Mouse (Mus musculus) adrenal gland, postnatal 25 days (tissue): ENCODE data around the gene Gm20903. TPM values are rescaled to one million over a fixed set of nuclear protein-coding genes. Genes with fewer than 3 reads are reported as not detected.
"Not testable (repeated sequence)": the region's sequence is repeated elsewhere in the genome, so short reads cannot be mapped to it uniquely, and the experiment has no call there.

ENCODE experiments used
- DNase-seq: peaks from one replicate; pipeline ENCODE4 v3.0.0; 2021; ENCODE audit warnings: mixed read lengths
- long read RNA-seq: library from polyadenylated mRNA; stranded (forward); transcript quantifications from one replicate; pipeline ENCODE4 v2.0.0, GENCODE M21; 2021
- total RNA-seq: library from RNA; stranded (reverse); gene quantifications from 2 replicates; pipeline ENCODE4 v1.2.3, GENCODE M21; 2021

Gene Gm20903
- not detected in 2 replicates for total RNA-seq
- long read RNA-seq: 0 reads

- not testable (repeated sequence) for DNase-seq
Measured at GRCm38 (mm10) chrY:73669015-73669414, at the start of gene Gm20903. Gene Gm20903 (plus strand): TSS chrY:73669315.
